Mouse (Mus musculus): ENCODE measurements around the gene Lrrc10.
A peak's percentile ranks its signal among the peaks of the same experiment; 100 is the strongest.
"Not testable (repeated sequence)": the region's sequence is repeated elsewhere in the genome, so short reads cannot be mapped to it uniquely, and the experiment has no call there.

Gene Lrrc10

DNA sequence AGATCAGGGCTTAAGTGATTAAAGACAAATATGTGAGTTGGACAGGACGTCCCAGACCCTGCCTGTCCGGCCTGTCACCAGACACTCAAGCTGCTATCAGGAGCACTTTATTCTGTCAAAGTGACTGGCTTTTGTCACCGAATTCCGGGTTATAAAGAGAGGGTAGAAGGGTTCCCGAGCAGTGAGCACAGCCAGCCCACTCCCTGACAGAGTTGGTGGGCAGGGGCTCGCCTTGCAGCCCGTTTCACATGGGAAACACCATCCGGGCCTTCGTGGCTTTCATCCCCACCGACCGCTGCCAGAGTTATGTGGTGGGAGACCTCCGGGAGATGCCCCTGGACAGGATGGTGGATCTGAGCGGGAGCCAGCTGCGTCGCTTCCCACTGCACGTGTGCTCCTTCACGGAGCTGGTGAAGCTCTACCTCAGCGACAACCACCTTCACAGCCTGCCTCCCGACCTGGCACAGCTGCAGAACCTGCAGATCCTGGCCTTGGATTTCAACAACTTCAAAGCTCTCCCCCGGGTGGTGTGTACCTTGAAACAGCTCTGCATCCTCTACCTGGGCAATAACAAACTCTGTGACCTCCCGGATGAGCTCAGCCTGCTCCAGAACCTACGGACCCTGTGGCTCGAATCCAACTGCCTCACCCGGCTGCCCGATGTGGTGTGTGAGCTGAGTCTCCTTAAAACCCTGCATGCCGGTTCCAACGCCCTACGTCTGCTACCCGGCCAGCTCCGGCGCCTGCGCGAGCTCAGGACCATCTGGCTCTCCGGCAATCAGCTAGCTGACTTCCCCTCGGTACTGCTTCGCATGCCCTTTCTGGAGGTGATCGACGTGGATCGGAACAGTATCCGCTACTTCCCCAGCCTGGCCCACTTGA is at the start of gene Lrrc10:
Gene Lrrc10, plus strand, starts transcription at position 167 of the 882 bp plus-strand sequence.
- no peak for DNase-seq (ENCODE audit: low read depth)

- DNase-seq (ENCODE audit: low read depth) = no peak
These were observed 49.4 kb upstream of the Lrrc10 start for GRCm38 (mm10) chr10:116995584-116996235.

GRCm38 (mm10) chr10:116996236-116996600 is 48.9 kb upstream of the Lrrc10 start:
- peak; percentile 79 for DNase-seq (ENCODE audit: low read depth)

DNA sequence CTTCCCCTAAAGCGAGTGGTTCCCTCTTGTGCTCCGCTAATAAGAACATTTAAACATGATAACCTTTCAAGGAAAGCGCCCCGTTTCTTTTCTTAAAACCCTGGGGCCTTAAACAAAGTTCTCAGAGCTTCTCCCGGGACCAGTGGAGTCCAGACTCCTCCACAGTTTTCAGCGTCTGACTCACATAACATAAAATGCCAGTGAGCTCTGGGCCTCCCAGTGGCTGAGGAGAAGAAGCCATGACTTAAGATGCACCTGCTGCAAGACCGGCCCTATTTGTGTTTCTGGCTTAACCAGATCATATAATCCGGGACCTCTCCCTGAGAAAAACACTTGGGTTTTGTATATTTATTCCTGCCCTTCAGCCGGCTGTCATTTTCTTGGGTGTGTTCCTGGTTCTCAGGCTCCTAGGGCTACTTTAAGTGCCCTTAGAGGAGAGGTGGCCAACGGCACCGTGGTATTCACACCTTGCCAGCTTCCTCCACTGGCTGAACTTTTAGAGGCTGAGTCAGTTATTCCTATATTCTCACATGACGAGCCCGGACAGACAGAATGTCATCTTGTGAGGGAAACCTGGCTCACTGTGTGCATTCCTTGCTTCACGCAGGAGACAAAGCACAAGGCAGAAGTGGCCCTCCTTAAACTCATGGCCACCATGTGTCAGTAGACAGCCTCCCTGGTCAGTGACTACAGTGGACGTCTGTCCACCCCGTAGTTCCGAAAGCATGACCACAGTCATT is 46.3 kb upstream of the Lrrc10 start:
- DNase-seq (ENCODE audit: low read depth) = no peak

GRCm38 (mm10) chr10:117000975-117001374 is 44.2 kb upstream of the Lrrc10 start:
- DNase-seq (ENCODE audit: low read depth) = no peak

DNA sequence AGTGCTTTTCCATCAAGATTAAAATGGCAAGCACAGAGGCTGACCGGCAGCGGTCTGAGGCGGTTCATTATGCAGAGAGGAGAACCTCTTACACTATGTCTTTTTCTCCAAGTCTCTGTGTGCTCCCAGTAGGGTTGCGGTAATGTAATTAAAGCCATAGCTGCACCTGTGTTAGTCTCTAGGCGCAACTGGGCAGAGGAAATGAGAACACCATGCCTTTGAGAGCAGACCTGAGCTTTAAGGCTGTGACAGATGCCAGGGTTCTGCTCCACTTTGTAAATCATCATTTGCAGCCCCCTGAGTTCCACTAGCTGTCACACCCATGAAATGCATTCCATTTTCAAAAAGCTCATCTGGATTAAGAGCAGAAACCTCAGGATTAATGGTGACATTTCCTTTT is 40.4 kb upstream of the Lrrc10 start:
- no peak for DNase-seq (ENCODE audit: low read depth)

DNA sequence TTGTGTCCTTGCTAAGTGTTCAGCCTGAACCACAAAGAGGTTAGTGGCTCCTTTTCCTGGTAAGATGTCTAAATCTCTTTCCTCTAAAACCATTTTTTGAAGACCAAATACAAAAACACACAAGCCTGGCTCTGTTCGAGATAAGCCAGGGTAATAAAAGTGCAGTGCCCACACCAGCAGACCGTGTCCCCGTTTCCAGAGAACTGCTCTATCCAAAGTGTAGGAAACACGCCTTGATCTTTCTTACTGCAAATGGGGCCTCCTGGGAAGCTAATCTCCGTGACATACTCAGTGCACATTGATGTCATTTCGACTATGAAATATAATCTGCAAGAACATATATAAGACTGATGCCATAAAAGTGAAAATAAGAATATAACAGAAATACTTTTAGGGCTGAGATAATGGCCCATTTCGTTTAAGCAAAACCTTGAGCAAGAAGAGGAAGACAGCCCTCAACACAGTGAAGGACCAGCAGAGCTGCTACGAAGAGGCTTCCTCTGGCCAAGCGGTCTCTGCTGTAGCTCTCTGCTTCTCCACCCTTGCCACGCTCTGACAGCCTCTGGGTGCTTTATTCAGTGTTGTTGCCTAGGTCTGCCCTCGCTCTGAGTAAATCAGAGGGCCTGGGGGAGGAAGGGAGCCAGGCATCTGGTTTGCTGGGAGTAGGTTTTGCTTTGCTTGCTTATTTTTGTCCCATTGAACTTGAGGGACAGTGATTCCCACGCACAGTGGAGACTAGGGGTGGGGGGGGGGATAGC is 39.3 kb upstream of the Lrrc10 start:
- no peak for DNase-seq (ENCODE audit: low read depth)

- no peak for DNase-seq (ENCODE audit: low read depth)
These were observed 35.5 kb upstream of the Lrrc10 start for GRCm38 (mm10) chr10:117009691-117010090.

GRCm38 (mm10) chr10:117011047-117011446 is 34.1 kb upstream of the Lrrc10 start:
- DNase-seq (ENCODE audit: low read depth) = no peak

DNA sequence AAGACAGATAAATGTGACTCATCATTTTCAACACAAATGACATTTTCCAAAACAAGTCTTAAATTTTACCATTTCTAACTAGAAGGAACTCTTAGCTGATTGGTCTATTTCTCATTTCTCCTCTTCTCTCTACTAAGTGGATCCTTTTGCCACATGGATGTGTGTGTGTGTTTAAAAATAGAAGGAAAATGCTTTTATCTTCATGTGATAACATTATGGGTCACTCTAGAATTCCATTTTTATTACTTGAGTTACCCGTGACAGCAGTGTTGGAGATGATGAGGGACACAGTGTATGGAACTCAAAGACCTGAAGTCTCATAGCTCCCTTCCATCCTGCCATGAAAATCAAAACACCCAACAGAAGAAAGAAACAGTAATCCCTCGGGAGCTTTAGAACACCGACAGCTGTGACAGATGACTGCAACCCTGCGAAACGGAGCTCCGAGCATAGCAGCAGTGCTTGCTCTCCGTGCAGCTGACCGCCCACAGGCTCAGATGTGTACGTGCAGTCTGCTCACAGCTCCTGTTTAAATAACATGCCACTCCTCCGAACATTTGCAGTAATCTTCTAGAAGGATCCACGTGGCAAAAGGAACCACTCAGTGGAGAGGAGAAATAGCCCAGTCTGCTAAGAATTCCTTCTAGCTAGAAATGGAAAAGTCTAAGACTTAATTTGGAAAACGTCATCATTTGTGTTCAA is 31.3 kb upstream of the Lrrc10 start:
- no peak for DNase-seq (ENCODE audit: low read depth)

DNA sequence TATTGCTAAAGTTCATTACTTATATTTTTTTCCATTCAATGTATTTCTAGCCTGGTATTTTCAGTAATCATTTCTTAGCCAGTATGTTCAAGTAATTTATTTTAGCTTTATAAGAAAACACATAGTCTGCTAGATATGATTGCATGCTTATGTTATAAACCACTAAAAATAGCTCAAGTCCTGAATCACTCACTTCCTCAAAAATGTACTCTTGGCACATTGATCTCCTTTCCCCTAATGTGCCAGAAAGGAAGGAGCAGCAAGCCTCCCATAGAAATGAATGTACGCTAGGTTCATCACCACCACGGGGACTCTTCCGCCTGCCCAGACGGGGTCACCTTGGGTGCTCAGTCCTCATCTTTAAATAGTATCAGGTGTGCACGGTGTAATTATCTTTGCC is 30.6 kb upstream of the Lrrc10 start:
- DNase-seq (ENCODE audit: low read depth) = no peak

DNA sequence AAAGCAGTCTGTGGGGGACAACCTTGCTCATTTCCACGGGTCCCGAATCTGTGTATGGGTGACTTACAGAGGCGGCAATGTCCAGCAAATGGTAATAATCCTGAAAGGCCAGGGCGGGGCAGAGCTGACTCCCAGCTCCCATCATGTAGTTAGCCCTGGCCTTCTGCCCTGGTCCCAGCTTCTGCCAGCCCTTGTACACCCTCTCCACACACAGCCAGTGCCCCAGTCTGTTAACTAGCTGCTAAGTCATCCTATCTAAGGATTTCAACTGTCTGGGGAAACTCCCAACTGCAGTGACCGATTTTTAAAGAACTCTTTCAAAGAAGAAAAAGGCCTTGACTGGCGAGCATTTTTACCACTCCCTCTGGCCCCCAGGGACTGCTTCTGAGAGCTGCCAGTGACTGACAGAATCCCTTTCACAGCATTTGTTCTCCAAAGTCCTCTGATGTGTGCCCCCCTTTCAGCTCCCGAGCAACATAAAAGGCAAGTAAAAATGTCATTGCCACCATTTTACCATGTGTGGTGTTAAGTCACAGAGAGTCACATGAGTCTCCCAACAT is 26.8 kb upstream of the Lrrc10 start:
- DNase-seq (ENCODE audit: low read depth) = no peak

DNA sequence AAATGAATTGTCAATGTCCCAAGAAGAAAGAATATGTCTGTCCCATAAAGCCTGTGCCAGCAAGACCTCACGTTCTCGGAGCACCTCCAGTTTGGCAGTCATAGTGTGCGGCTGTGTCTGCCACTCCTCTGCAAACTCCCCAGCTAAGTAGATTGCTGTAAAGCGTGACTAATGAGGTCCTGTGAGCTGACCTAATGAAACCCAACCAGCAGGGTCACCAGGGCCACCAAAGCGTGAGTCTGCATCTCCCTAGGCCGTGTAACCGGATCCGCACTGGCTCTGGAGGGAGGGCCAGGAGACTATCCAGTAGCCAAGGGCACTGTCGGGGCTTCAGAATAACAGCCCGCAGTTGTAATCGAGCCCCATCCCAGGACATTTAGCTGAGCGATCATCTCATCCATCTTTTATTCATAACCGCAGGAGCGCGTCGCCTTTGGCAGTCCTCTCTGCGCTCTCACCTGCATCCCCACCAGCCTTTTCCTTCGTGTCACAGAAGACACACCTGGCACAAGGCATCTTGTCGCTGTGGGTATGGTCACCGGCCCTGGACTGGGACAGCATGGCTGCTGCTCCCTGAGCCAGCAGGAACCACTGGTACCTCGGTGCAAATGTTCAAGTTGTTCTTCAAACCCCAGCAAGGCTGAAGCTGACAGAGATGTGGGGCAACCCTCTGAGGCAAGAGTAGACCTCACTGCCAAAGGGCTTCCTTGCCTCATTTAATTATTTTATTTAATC is 24.0 kb upstream of the Lrrc10 start:
- DNase-seq (ENCODE audit: low read depth) = no peak

DNA sequence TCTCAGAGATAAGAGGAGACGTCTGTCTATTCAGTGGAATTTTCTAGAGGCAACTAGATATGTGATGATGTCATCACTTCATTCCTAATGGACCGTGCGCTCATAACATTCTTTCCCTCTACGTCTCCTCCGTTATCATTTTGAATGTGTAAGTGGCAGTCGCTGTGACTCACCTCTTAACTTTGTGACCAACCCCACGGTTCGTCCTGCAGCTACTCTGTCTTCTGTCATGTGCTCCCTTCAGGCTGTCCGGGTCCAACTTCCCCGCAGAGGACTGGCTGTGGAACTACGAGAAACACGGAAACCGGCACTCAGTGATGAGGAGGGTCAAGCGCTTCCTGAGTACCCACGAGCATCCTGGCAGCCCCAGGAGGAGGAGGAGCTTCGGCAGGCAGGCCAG is 21.4 kb upstream of the Lrrc10 start:
- DNase-seq (ENCODE audit: low read depth) = no peak

- DNase-seq (ENCODE audit: low read depth) = not testable (repeated sequence)
These were observed 19.4 kb upstream of the Lrrc10 start for GRCm38 (mm10) chr10:117025776-117026175.

DNA sequence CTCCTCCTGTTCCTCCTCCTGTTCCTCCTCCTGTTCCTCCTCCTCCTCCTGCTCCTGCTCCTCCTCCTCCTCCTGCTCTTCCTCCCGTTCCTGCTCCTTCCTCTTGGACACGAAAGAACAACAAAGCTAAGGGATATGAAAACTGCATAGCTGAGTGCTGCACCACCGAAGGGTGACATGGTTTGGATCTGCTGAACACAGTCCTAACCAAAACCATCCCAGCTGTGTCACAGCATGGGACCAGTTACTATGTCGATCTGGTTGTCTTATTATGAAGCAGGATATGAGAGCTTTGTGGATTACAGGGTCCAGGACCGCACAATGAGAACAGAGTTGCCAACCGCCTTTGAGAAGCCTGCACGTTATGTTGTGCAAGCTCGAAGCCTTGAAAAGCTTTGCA is 19.0 kb upstream of the Lrrc10 start:
- DNase-seq (ENCODE audit: low read depth) = no peak

DNA sequence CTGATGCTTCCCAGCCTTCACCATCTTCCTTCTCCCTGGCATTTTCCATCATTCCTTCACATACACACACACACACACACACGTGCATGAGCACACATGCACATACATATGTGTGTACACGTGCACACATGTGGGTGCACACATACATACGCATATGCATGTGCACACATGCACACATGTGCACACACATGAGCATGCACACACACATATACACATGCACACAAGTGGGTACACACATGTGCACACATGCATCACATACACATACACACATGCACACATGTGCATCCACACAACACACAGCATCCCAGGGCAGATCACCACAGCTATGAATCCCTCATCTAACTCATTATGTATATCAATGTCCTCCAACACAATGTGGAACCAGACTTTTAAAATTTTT is 14.0 kb upstream of the Lrrc10 start:
- DNase-seq (ENCODE audit: low read depth) = no peak

- DNase-seq (ENCODE audit: low read depth) = peak; percentile 69
These were observed 11.4 kb upstream of the Lrrc10 start for GRCm38 (mm10) chr10:117033785-117034184.

DNA sequence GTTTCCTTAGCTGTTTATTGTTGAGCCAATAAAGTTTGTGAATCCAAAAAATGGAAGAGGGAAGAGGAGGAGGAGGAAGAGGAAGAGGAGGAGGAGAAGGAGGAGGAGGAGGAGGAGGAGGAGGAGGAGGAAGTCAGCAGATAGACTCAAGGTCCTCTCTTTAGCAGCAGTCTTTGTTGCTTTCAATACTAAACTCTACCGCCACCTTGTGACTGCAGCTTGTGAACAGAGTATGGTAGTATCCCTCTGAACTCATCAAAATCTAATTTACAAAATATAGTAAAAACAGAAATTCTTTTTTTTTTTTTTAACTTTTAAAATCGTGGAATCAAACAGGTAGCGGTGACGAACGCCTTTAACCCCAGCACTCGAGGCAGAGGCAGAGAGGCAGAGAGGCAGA is 4.8 kb upstream of the Lrrc10 start:
- DNase-seq (ENCODE audit: low read depth) = no peak

- DNase-seq (ENCODE audit: low read depth) = no peak
These were observed 2.8 kb upstream of the Lrrc10 start for GRCm38 (mm10) chr10:117042295-117042694.
